Mouse (Mus musculus) hindbrain, embryonic 16.5 days (tissue): ENCODE data around the gene Ifi27. TPM values are rescaled to one million over a fixed set of nuclear protein-coding genes. Genes with fewer than 3 reads are reported as not detected.
"Not testable (repeated sequence)": the region's sequence is repeated elsewhere in the genome, so short reads cannot be mapped to it uniquely, and the experiment has no call there.

Source experiments
- ATAC-seq: fragments of 200-750 bp; cut with Nextera tagmentation; 2 replicates; pipeline ENCODE4 v1.8.0; 2017; ENCODE audit warnings: moderate TSS enrichment, moderate library complexity
- H3K27ac ChIP-seq: fragments of 300-500 bp; sonication (generic); 2 replicates; pipeline ENCODE4 v1.5.1; 2014; ENCODE audit warnings: low read depth, mild to moderate bottlenecking, control low read depth, low read length, moderate library complexity
- H3K27me3 ChIP-seq: fragments of 300-500 bp; sonication (generic); replicated peaks from 2 replicates; pipeline ENCODE4 v1.6.1; 2014; ENCODE audit warnings: low read length; ENCODE audit not compliant: control insufficient read depth, insufficient read depth
- H3K36me3 ChIP-seq: fragments of 300-500 bp; sonication (generic); 2 replicates; pipeline ENCODE4 v1.6.1; 2014; ENCODE audit warnings: mild to moderate bottlenecking, low read length, moderate library complexity, mixed read lengths; ENCODE audit not compliant: control insufficient read depth, insufficient read depth
- H3K4me1 ChIP-seq: fragments of 300-500 bp; sonication (generic); 2 replicates; pipeline ENCODE4 v1.6.1; 2014; ENCODE audit warnings: low read depth, low read length; ENCODE audit not compliant: control insufficient read depth, insufficient read depth
- H3K4me2 ChIP-seq: fragments of 300-500 bp; sonication (generic); 2 replicates; pipeline ENCODE4 v1.6.1; 2014; ENCODE audit warnings: mild to moderate bottlenecking, low read length, control low read depth, moderate library complexity
- H3K4me3 ChIP-seq: fragments of 300-500 bp; sonication (generic); 2 replicates; pipeline ENCODE4 v1.5.1; 2014; ENCODE audit warnings: mild to moderate bottlenecking, low read length, control low read depth, moderate library complexity
- H3K9ac ChIP-seq: fragments of 300-500 bp; sonication (generic); 2 replicates; pipeline ENCODE4 v1.6.1; 2014; ENCODE audit warnings: low read depth, mild to moderate bottlenecking, control low read depth, low read length, moderate library complexity
- H3K9me3 ChIP-seq: fragments of 300-500 bp; sonication (generic); 2 replicates; pipeline ENCODE4 v1.6.1; 2014; ENCODE audit warnings: mild to moderate bottlenecking, low read length, moderate library complexity; ENCODE audit not compliant: control insufficient read depth
- WGBS: fragments of 180-500 bp; shearing (Covaris S2); extraction: QIAGEN DNeasy Blood & Tissue Kit; methylation state at CpG from one replicate; pipeline ENCODE4 v1.1.7; 2014; 5-methylcytosine and 5-hydroxymethylcytosine counted together
- polyA plus RNA-seq: library from polyadenylated mRNA; unstranded; fragments of >200 nt; fragmentation: Nextera tagmentation; extraction: Ambion mirVana; gene quantifications from 2 replicates; pipeline ENCODE4 v1.2.1, GENCODE M21; 2015

Gene Ifi27
- polyA plus RNA-seq, 1 experiment from 2014 or later = 16.6 TPM

GRCm38 (mm10) chr12:103481671-103482070 lies 47.7 kb downstream of the Ifi27 start:
- WGBS = 83% methylated on average over 5 of the region's 5 CpGs
- H3K27ac ChIP-seq = no peak overlapping the region
- no peaks in the 10 kb centered on the region for H3K36me3 ChIP-seq
- no peak overlapping the region for H3K4me2 ChIP-seq
- H3K9me3 ChIP-seq = no peaks in the 10 kb centered on the region
- no peak overlapping the region for H3K9ac ChIP-seq
- no peak for ATAC-seq
- no peaks in the 10 kb centered on the region for H3K27me3 ChIP-seq
- no peak overlapping the region for H3K4me3 ChIP-seq
- H3K4me1 ChIP-seq = no peaks in the 10 kb centered on the region

GRCm38 (mm10) chr12:103482781-103483180 lies 48.8 kb downstream of the Ifi27 start:
- no peak overlapping the region for H3K27ac ChIP-seq
- H3K9me3 ChIP-seq = no peaks in the 10 kb centered on the region
- no peaks in the 10 kb centered on the region for H3K36me3 ChIP-seq
- no peak for ATAC-seq
- no peak overlapping the region for H3K4me2 ChIP-seq
- no peaks in the 10 kb centered on the region for H3K4me1 ChIP-seq
- H3K27me3 ChIP-seq = no peaks in the 10 kb centered on the region
- no peak overlapping the region for H3K4me3 ChIP-seq
- 78% methylated on average over 2 of the region's 2 CpGs for WGBS
- no peak overlapping the region for H3K9ac ChIP-seq

- not testable (repeated sequence) for H3K4me1 ChIP-seq, H3K27ac ChIP-seq, ATAC-seq, H3K27me3 ChIP-seq, H3K9ac ChIP-seq, H3K36me3 ChIP-seq, H3K9me3 ChIP-seq, H3K4me2 ChIP-seq, H3K4me3 ChIP-seq
- WGBS = 64% methylated on average over 9 of the region's 9 CpGs
Measured at GRCm38 (mm10) chr12:103484200-103484972, 50.4 kb downstream of the Ifi27 start.

GRCm38 (mm10) chr12:103486726-103487125 lies 52.7 kb downstream of the Ifi27 start:
- no peaks in the 10 kb centered on the region for H3K36me3 ChIP-seq
- no peak overlapping the region for H3K4me2 ChIP-seq
- no peak for ATAC-seq
- H3K27me3 ChIP-seq = no peaks in the 10 kb centered on the region
- H3K9ac ChIP-seq = no peak overlapping the region
- no peak overlapping the region for H3K27ac ChIP-seq
- WGBS = 100% methylated on average over 1 of the region's 1 CpGs
- no peak overlapping the region for H3K4me3 ChIP-seq
- H3K4me1 ChIP-seq = no peaks in the 10 kb centered on the region
- no peaks in the 10 kb centered on the region for H3K9me3 ChIP-seq

- H3K4me1 ChIP-seq = no peaks in the 10 kb centered on the region
- H3K4me2 ChIP-seq = no peak overlapping the region
- H3K4me3 ChIP-seq = no peak overlapping the region
- no peak overlapping the region for H3K9ac ChIP-seq
- no peaks in the 10 kb centered on the region for H3K36me3 ChIP-seq
- H3K27ac ChIP-seq = no peak overlapping the region
- no peaks in the 10 kb centered on the region for H3K9me3 ChIP-seq
- ATAC-seq = no peak
- 78% methylated on average over 4 of the region's 4 CpGs for WGBS
- H3K27me3 ChIP-seq = no peaks in the 10 kb centered on the region
Measured at GRCm38 (mm10) chr12:103487276-103487675, 53.3 kb downstream of the Ifi27 start.

GRCm38 (mm10) chr12:103487750-103488149 lies 53.7 kb downstream of the Ifi27 start:
- Histone ChIP-seq H3K4me1 (no peaks in the 10 kb centered on the region), H3K9ac (no peak overlapping the region), H3K4me3 (no peak overlapping the region), H3K4me2 (no peak overlapping the region), H3K36me3 (no peaks in the 10 kb centered on the region), H3K27ac (no peak overlapping the region), H3K9me3 (no peaks in the 10 kb centered on the region), H3K27me3 (no peaks in the 10 kb centered on the region)
- ATAC-seq = no peak
- WGBS = 76% methylated on average over 2 of the region's 2 CpGs

Other genes starting within 250 kb of the Ifi27 start
- 0.59 and 0.70 TPM in 2 replicates for gene Prima1, start 192.1 kb upstream of the Ifi27 start, polyA plus RNA-seq
- gene Fam181a, start 123.2 kb upstream of the Ifi27 start, polyA plus RNA-seq = 5.6 and 6.0 TPM in 2 replicates
- 1.4 and 2.1 TPM in 2 replicates for gene Asb2, start 78.2 kb upstream of the Ifi27 start, polyA plus RNA-seq
- 23.4 and 23.7 TPM in 2 replicates for gene Otub2, start 45.5 kb upstream of the Ifi27 start, polyA plus RNA-seq
- 0.93 and 1.4 TPM in 2 replicates for gene 9330161L09Rik, start 26.4 kb upstream of the Ifi27 start, polyA plus RNA-seq
- 147 and 159 TPM in 2 replicates for gene Ddx24, start 8.4 kb upstream of the Ifi27 start, polyA plus RNA-seq
- gene Ifi27l2a, start 9.5 kb downstream of the Ifi27 start, polyA plus RNA-seq = 2.2 and 2.6 TPM in 2 replicates
- not detected in 2 replicates for gene Ifi27l2b, start 23.0 kb downstream of the Ifi27 start, polyA plus RNA-seq
- 3.4 and 4.1 TPM in 2 replicates for gene Ppp4r4, start 98.1 kb downstream of the Ifi27 start, polyA plus RNA-seq
- 0.04 TPM in 1 of 2 replicates, not detected in the other for gene Serpina10, start 197.2 kb downstream of the Ifi27 start, polyA plus RNA-seq
- not detected in 2 replicates for gene Serpina6, start 223.0 kb downstream of the Ifi27 start, polyA plus RNA-seq
- 0.10 TPM in 1 of 2 replicates, not detected in the other for gene Serpina16, start 241.9 kb downstream of the Ifi27 start, polyA plus RNA-seq